Mouse (Mus musculus) heart, postnatal 0 days (tissue): ENCODE measurements around the gene Syne4.

Source experiments
- CTCF ChIP-seq: IDR thresholded peaks from 2 replicates; pipeline ENCODE4 v1.5.1; 2016; ENCODE audit warnings: antibody characterized with exemption, control low read depth, low read depth
- EP300 ChIP-seq: IDR thresholded peaks from 2 replicates; pipeline ENCODE4 v1.6.1; 2016; ENCODE audit warnings: antibody characterized with exemption, low read depth

- TF ChIP-seq EP300 (no peak), CTCF (peak; percentile 82)
Observed at GRCm38 (mm10) chr7:30331887-30332286, 17.3 kb downstream of the Syne4 start.
